Mouse (Mus musculus): ENCODE measurements around the gene Zfyve27. TPM values are rescaled to one million over a fixed set of nuclear protein-coding genes. Genes with fewer than 3 reads are reported as not detected.

Zfyve27 gene
- polyA plus RNA-seq, 1 experiment from 2014 or later = 35.1 TPM

GRCm38 (mm10) chr19:42205201-42205600 lies 41.5 kb downstream of the Zfyve27 start:
- ATAC-seq (ENCODE audit: low FRiP score) (no peak), DNase-seq (ENCODE audit: low spot score) (no peak)
- WGBS = 74% methylated on average over 8 of the region's 8 CpGs
- H3K9ac ChIP-seq = no peak overlapping the region
- no peak overlapping the region for H3K4me2 ChIP-seq (replicated peaks)
- H3K27me3 ChIP-seq (ENCODE audit: control insufficient read depth, insufficient read depth, low read length) = peaks cover 37% of the 10 kb centered on the region
- no peak overlapping the region for H3K4me3 ChIP-seq (replicated peaks; ENCODE audit: low read length)
- H3K36me3 ChIP-seq (replicated peaks; ENCODE audit: control insufficient read depth, insufficient read depth) = no peaks in the 10 kb centered on the region
- H3K4me1 ChIP-seq (replicated peaks; ENCODE audit: control insufficient read depth, insufficient read depth, low read length) = peaks cover 7% of the 10 kb centered on the region
- H3K9me3 ChIP-seq (ENCODE audit: control insufficient read depth, low read length) = no peaks in the 10 kb centered on the region
- no peak overlapping the region for H3K27ac ChIP-seq

DNA sequence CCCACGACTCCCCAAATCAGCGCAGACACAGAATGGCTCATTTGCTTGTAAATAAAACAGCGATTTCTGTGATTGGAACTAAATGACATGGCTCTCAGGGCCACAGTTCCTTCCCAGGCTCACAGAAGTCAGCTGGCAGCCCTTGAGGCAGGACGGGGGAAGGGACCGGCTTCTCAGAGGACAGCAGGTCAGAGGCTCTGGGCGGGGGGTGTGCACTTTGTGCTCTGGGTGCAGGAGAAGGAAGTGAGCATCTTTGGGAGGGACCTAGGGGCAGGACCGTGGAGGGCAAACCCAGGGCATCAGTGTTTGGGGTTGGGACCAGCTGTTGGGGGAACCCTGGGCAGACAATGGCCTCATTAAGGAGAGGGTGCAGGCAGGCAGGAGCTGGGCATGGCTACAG lies 45.7 kb downstream of the Zfyve27 start:
- Histone ChIP-seq H3K4me3 (replicated peaks; ENCODE audit: low read length) (no peak overlapping the region), H3K36me3 (replicated peaks; ENCODE audit: control insufficient read depth, insufficient read depth) (no peaks in the 10 kb centered on the region), H3K27me3 (ENCODE audit: control insufficient read depth, insufficient read depth, low read length) (no peaks in the 10 kb centered on the region), H3K4me2 (replicated peaks) (no peak overlapping the region), H3K9ac (no peak overlapping the region), H3K9me3 (ENCODE audit: control insufficient read depth, low read length) (no peaks in the 10 kb centered on the region), H3K4me1 (replicated peaks; ENCODE audit: control insufficient read depth, insufficient read depth, low read length) (no peaks in the 10 kb centered on the region), H3K27ac (no peak overlapping the region)
- ATAC-seq (ENCODE audit: low FRiP score) (peak; percentile 24; the same call in 1 of the 2 replicates), DNase-seq (ENCODE audit: low spot score) (no peak)
- 50% methylated on average over 7 of the region's 7 CpGs for WGBS

GRCm38 (mm10) chr19:42209976-42210375 lies 46.2 kb downstream of the Zfyve27 start:
- Histone ChIP-seq H3K27ac (no peak overlapping the region), H3K4me2 (replicated peaks) (no peak overlapping the region), H3K4me1 (replicated peaks; ENCODE audit: control insufficient read depth, insufficient read depth, low read length) (no peaks in the 10 kb centered on the region), H3K27me3 (ENCODE audit: control insufficient read depth, insufficient read depth, low read length) (no peaks in the 10 kb centered on the region), H3K9ac (no peak overlapping the region), H3K4me3 (replicated peaks; ENCODE audit: low read length) (no peak overlapping the region), H3K9me3 (ENCODE audit: control insufficient read depth, low read length) (no peaks in the 10 kb centered on the region), H3K36me3 (replicated peaks; ENCODE audit: control insufficient read depth, insufficient read depth) (no peaks in the 10 kb centered on the region)
- WGBS = 66% methylated on average over 6 of the region's 6 CpGs
- DNase-seq (ENCODE audit: low spot score) (no peak), ATAC-seq (ENCODE audit: low FRiP score) (no peak)

GRCm38 (mm10) chr19:42211936-42212335 lies 48.2 kb downstream of the Zfyve27 start:
- H3K4me1 ChIP-seq (replicated peaks; ENCODE audit: control insufficient read depth, insufficient read depth, low read length) = no peaks in the 10 kb centered on the region
- no peak overlapping the region for H3K27ac ChIP-seq
- ATAC-seq (ENCODE audit: low FRiP score) = no peak
- WGBS = 22% methylated on average over 8 of the region's 8 CpGs
- no peak overlapping the region for H3K9ac ChIP-seq
- no peaks in the 10 kb centered on the region for H3K36me3 ChIP-seq (replicated peaks; ENCODE audit: control insufficient read depth, insufficient read depth)
- no peaks in the 10 kb centered on the region for H3K9me3 ChIP-seq (ENCODE audit: control insufficient read depth, low read length)
- no peak overlapping the region for H3K4me2 ChIP-seq (replicated peaks)
- no peak overlapping the region for H3K4me3 ChIP-seq (replicated peaks; ENCODE audit: low read length)
- no peaks in the 10 kb centered on the region for H3K27me3 ChIP-seq (ENCODE audit: control insufficient read depth, insufficient read depth, low read length)
- DNase-seq (ENCODE audit: low spot score) = no peak

DNA sequence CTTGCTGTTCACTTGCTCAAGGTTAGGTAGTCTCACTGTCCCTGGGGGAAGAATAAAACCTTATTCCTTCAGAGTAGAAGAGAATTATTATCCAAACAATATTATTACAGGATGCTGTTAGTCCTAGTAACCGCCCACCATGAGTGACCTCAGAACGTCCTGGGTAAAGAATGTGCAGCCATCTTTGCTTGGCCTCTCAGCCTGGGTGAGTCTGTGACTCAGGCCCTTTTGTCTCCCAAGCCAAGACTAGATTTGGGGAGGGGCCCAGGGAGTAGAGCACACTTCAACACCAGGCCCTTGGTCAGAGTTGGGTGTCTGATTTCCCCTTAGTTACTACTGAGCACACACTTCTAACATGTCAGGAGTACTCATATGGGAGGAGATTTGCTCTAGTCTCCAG lies 50.9 kb downstream of the Zfyve27 start:
- Histone ChIP-seq H3K9ac (no peak overlapping the region), H3K36me3 (replicated peaks; ENCODE audit: control insufficient read depth, insufficient read depth) (no peaks in the 10 kb centered on the region), H3K9me3 (ENCODE audit: control insufficient read depth, low read length) (no peaks in the 10 kb centered on the region), H3K27me3 (ENCODE audit: control insufficient read depth, insufficient read depth, low read length) (no peaks in the 10 kb centered on the region), H3K4me1 (replicated peaks; ENCODE audit: control insufficient read depth, insufficient read depth, low read length) (no peaks in the 10 kb centered on the region), H3K27ac (no peak overlapping the region), H3K4me3 (replicated peaks; ENCODE audit: low read length) (no peak overlapping the region), H3K4me2 (replicated peaks) (no peak overlapping the region)
- 74% methylated on average over 2 of the region's 2 CpGs for WGBS
- no peak for ATAC-seq (ENCODE audit: low FRiP score)
- DNase-seq (ENCODE audit: low spot score) = no peak

DNA sequence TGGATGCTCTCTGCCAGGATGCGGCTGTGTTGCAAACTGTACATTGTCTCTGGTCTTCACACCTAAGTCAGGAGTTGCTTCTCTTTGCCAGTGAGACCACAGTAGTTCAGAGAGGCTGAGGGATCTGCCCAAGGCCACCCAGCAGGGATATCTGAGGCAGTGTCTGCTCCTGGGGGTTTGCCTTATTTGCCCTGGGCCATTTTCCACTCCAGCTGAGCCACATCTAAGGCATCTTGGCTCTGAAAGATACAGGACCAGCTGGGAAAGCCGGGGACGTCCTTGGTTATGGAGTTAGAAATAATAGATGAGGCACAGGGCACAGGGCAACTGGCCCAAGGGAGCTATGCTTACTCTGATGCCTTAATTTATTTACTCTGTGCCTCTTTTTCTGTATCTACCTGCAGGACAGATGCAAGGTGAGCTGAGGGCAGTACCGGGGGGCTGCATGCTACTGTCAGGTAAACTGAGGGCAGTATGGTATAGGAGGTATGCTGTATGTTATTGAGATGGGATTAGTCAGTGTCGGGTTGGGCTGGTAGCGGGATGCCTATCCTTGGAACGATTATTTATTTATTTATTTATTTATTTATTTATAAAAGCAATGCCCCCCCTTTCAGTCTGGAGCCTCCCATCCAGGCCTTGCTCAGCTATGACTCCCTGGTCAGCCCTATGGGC lies 53.1 kb downstream of the Zfyve27 start:
- no peak for DNase-seq (ENCODE audit: low spot score)

GRCm38 (mm10) chr19:42217374-42217763 lies 53.6 kb downstream of the Zfyve27 start:
- Histone ChIP-seq H3K4me2 (replicated peaks) (no peak overlapping the region), H3K27ac (no peak overlapping the region), H3K4me1 (replicated peaks; ENCODE audit: control insufficient read depth, insufficient read depth, low read length) (no peaks in the 10 kb centered on the region), H3K9me3 (ENCODE audit: control insufficient read depth, low read length) (no peaks in the 10 kb centered on the region), H3K27me3 (ENCODE audit: control insufficient read depth, insufficient read depth, low read length) (no peaks in the 10 kb centered on the region), H3K9ac (no peak overlapping the region), H3K36me3 (replicated peaks; ENCODE audit: control insufficient read depth, insufficient read depth) (no peaks in the 10 kb centered on the region), H3K4me3 (replicated peaks; ENCODE audit: low read length) (no peak overlapping the region)
- 18% methylated on average over 2 of the region's 2 CpGs for WGBS
- DNase-seq (ENCODE audit: low spot score) (peak; percentile 76), ATAC-seq (ENCODE audit: low FRiP score) (no peak; the same call in 1 of the 2 replicates)

More for the DNA sequence above, 53.1 kb downstream of the Zfyve27 start:
- H3K4me2 ChIP-seq (replicated peaks) = no peak overlapping the region
- H3K36me3 ChIP-seq (replicated peaks; ENCODE audit: control insufficient read depth, insufficient read depth) = no peaks in the 10 kb centered on the region
- H3K9ac ChIP-seq = no peak overlapping the region
- no peak overlapping the region for H3K27ac ChIP-seq
- no peaks in the 10 kb centered on the region for H3K4me1 ChIP-seq (replicated peaks; ENCODE audit: control insufficient read depth, insufficient read depth, low read length)
- WGBS = 68% methylated on average over 7 of the region's 7 CpGs
- ATAC-seq (ENCODE audit: low FRiP score) = no peak; the same call in 1 of the 2 replicates
- no peaks in the 10 kb centered on the region for H3K27me3 ChIP-seq (ENCODE audit: control insufficient read depth, insufficient read depth, low read length)
- H3K9me3 ChIP-seq (ENCODE audit: control insufficient read depth, low read length) = no peaks in the 10 kb centered on the region
- no peak overlapping the region for H3K4me3 ChIP-seq (replicated peaks; ENCODE audit: low read length)

- H3K9ac ChIP-seq = no peak overlapping the region
- no peaks in the 10 kb centered on the region for H3K9me3 ChIP-seq (ENCODE audit: control insufficient read depth, low read length)
- H3K27me3 ChIP-seq (ENCODE audit: control insufficient read depth, insufficient read depth, low read length) = no peaks in the 10 kb centered on the region
- no peak for DNase-seq (ENCODE audit: low spot score)
- no peak overlapping the region for H3K4me2 ChIP-seq (replicated peaks)
- ATAC-seq (ENCODE audit: low FRiP score) = no peak
- H3K4me3 ChIP-seq (replicated peaks; ENCODE audit: low read length) = no peak overlapping the region
- 89% methylated on average over 10 of the region's 10 CpGs for WGBS
- H3K36me3 ChIP-seq (replicated peaks; ENCODE audit: control insufficient read depth, insufficient read depth) = no peaks in the 10 kb centered on the region
- H3K4me1 ChIP-seq (replicated peaks; ENCODE audit: control insufficient read depth, insufficient read depth, low read length) = peaks cover 6% of the 10 kb centered on the region; the same call in 1 of the 2 replicates
- no peak overlapping the region for H3K27ac ChIP-seq
Observed at GRCm38 (mm10) chr19:42226451-42226850, 62.7 kb downstream of the Zfyve27 start.

DNA sequence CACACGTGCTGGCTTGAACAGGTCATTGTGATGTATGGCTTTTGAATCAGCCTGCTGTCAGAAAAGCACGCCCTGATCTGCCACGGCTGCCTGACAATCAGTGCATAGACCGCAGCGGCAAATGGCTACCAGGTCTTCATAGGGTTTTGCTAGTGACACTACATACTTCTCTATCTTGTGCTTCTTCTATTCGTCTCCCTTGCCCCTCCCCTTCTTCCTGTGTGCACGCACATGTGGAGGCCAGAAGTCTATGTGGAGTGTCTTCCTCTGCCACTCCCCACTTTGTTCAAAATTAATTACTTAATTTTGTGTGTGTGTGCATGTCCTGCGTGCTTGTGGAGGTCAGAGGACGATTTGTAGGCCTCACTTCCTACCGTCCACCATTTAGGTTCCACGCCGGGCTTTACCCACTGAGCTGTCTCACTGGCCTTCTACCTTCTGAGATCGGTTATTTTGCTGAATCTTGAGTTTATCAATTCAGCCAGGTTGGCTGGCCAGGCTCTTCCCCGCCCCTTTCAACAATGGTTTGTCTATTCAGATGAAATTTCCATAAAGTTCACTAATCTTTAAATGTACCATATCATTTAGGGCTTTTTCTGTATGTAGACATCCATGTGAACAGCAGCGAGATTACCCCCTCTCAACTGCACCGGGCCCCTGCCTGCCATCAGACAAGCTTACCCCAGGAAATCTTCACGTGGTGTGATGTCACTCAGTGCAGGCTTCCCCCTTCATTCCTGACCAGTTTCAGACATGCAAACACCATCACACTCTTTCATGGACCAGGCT lies 65.9 kb downstream of the Zfyve27 start:
- Histone ChIP-seq H3K36me3 (replicated peaks; ENCODE audit: control insufficient read depth, insufficient read depth) (no peaks in the 10 kb centered on the region), H3K4me1 (replicated peaks; ENCODE audit: control insufficient read depth, insufficient read depth, low read length) (peaks cover 6% of the 10 kb centered on the region; the same call in 1 of the 2 replicates), H3K27me3 (ENCODE audit: control insufficient read depth, insufficient read depth, low read length) (no peaks in the 10 kb centered on the region), H3K4me2 (replicated peaks) (no peak overlapping the region), H3K9ac (no peak overlapping the region), H3K4me3 (replicated peaks; ENCODE audit: low read length) (no peak overlapping the region), H3K9me3 (ENCODE audit: control insufficient read depth, low read length) (no peaks in the 10 kb centered on the region), H3K27ac (no peak overlapping the region)
- DNase-seq (ENCODE audit: low spot score) (no peak), ATAC-seq (ENCODE audit: low FRiP score) (no peak)
- WGBS = 61% methylated on average over 17 of the region's 17 CpGs

Measured in hindbrain, embryonic 14.5 days (tissue).